Mouse (Mus musculus) ES-E14 (cell line): ENCODE results near the gene Lamb2. TPM values are rescaled to one million over a fixed set of nuclear protein-coding genes. Genes with fewer than 3 reads are reported as not detected.

Source experiments
- DNase-seq: peaks from one replicate; pipeline ENCODE4 v3.0.0-alpha.2; 2013; ENCODE audit warnings: low read depth, low spot score
- H3K27ac ChIP-seq: 2 replicates; pipeline ENCODE4 v1.5.1; 2012; ENCODE audit warnings: low read depth, mild to moderate bottlenecking, low read length, moderate library complexity, mixed read lengths; ENCODE audit not compliant: poor library complexity, insufficient read depth, severe bottlenecking
- H3K36me3 ChIP-seq: 2 replicates; pipeline ENCODE4 v1.6.1; 2012; ENCODE audit warnings: mild to moderate bottlenecking, low read length, moderate library complexity, mixed read lengths; ENCODE audit not compliant: control insufficient read depth, poor library complexity, insufficient read depth, severe bottlenecking
- H3K4me1 ChIP-seq, 2 experiments: fragments of 150-350 bp in 1 of 2; sonication (generic) in 1 of 2; 2 replicates each; pipeline ENCODE4 v1.6.1; 2012; ENCODE audit warnings: low read length in 2 of 2, mild to moderate bottlenecking in 1 of 2, mixed read lengths in 1 of 2; ENCODE audit not compliant: control insufficient read depth in 2 of 2, insufficient read depth in 2 of 2, poor library complexity in 1 of 2
- H3K4me3 ChIP-seq, 2 experiments: fragments of 150-350 bp in 1 of 2; sonication (generic) in 1 of 2; 2 replicates each; pipeline ENCODE4 v1.5.1; 2012; ENCODE audit warnings: low read length in 2 of 2, low read depth in 1 of 2, mild to moderate bottlenecking in 1 of 2, mixed read lengths in 1 of 2; ENCODE audit not compliant: insufficient read depth in 1 of 2, poor library complexity in 1 of 2, severe bottlenecking in 1 of 2
- H3K9ac ChIP-seq: 2 replicates; pipeline ENCODE4 v1.6.1; 2012; ENCODE audit warnings: low read depth, mild to moderate bottlenecking, low read length, mixed read lengths; ENCODE audit not compliant: poor library complexity, insufficient read depth, severe bottlenecking
- H3K9me3 ChIP-seq: fragments of 150-350 bp; sonication (generic); 2 replicates; pipeline ENCODE4 v1.6.1; 2012; ENCODE audit warnings: low read depth, mild to moderate bottlenecking, low read length; ENCODE audit not compliant: control insufficient read depth, insufficient read depth
- CHD2 ChIP-seq: IDR thresholded peaks from 2 replicates; pipeline ENCODE4 v1.6.1; 2014; ENCODE audit warnings: mild to moderate bottlenecking, low read depth, low read length, inconsistent platforms
- HCFC1 ChIP-seq: IDR thresholded peaks from 2 replicates; pipeline ENCODE4 v1.6.1; 2012; ENCODE audit warnings: low read length, inconsistent platforms, borderline replicate concordance; ENCODE audit not compliant: insufficient read depth
- MAFK ChIP-seq: IDR thresholded peaks from 2 replicates; pipeline ENCODE4 v1.6.1; 2014; ENCODE audit warnings: mild to moderate bottlenecking, low read depth, low read length, inconsistent platforms; ENCODE audit not compliant: insufficient read depth
- ZC3H11A ChIP-seq: IDR thresholded peaks from 2 replicates; pipeline ENCODE4 v1.6.1; 2012; ENCODE audit warnings: low read depth, mild to moderate bottlenecking, inconsistent platforms, low read length, borderline replicate concordance
- ZNF384 ChIP-seq: IDR thresholded peaks from 2 replicates; pipeline ENCODE4 v1.6.1; 2012; ENCODE audit warnings: low read depth, low read length, inconsistent platforms
- in situ Hi-C, 2 experiments: fragments of 600-800 bp; cut with MboI; formaldehyde crosslinking; loops; one replicate each; pipeline ENCODE4 v1.15.1; 2025; ENCODE audit warnings: low sequenced_read_pairs in 2 of 2, inconsistent platforms in 1 of 2; ENCODE audit not compliant: unreplicated experiment in 2 of 2
- total RNA-seq: library from RNA; depleted of rRNA; stranded (reverse); fragments of 300-350 nt; gene quantifications from 2 replicates; pipeline ENCODE4 v1.2.3, GENCODE M21; 2012; rRNA removed

Lamb2 gene
- total RNA-seq, 1 experiment = 50.6 TPM

DNA sequence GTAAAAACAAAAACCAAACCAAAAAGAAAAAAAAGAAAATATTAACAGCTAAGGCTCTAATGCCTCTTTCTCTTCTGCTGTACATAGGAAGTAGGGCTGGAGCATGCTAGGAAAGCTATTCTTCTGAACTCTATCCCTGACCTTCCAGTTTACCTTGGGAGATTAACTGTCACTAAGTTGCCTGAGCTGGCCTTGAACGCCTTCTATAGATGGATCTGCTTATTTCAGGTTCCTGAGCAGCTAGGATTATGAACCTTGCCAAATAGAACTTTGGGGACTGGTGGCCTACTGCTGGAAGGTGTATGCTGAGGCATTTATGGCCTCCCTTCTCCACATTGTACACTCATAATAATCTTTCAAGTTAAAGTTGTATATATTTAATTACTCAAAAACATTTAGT lies 51.4 kb downstream of the Lamb2 start:
- H3K36me3 ChIP-seq = peaks cover 36% of the 10 kb centered on the region

DNA sequence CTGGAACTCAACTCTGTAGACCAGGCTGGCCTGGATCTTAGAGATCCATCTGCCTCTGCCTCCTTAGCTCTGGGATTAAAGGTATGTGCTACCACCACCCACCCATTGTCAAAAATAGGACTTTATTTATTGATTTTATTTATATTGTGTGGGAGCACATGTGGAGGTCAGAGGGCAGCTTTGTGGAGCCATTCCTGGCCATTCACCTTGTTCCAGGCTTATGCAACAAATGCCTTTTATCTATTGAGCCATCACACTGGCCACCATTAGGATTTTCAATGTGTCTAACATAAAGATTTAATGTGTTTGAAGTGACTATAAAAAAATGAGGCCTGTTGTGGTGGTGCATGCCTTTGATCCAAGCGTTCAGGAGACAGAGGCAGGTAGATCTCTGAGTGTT lies 52.0 kb downstream of the Lamb2 start:
- H3K4me3 ChIP-seq = no peak overlapping the region
- no peaks in the 10 kb centered on the region for H3K4me1 ChIP-seq
- no peaks in the 10 kb centered on the region for H3K9me3 ChIP-seq
- no peak overlapping the region for H3K9ac ChIP-seq
- no peak for DNase-seq
- TF ChIP-seq ZNF384 (no peak), ZC3H11A (no peak), MAFK (no peak), HCFC1 (no peak), CHD2 (no peak)
- H3K27ac ChIP-seq = no peak overlapping the region
- in situ Hi-C loops = no loop called here
- peaks cover 38% of the 10 kb centered on the region for H3K36me3 ChIP-seq

More for the DNA sequence above, 51.4 kb downstream of the Lamb2 start:
- TF ChIP-seq ZC3H11A = no peak
- TF ChIP-seq HCFC1 = no peak
- TF ChIP-seq CHD2 = no peak
- TF ChIP-seq MAFK = no peak
- no peak for TF ChIP-seq ZNF384
- in situ Hi-C loops = no loop called here
- no peaks in the 10 kb centered on the region for H3K4me1 ChIP-seq
- H3K4me3 ChIP-seq = no peak overlapping the region
- no peak overlapping the region for H3K9ac ChIP-seq
- no peak for DNase-seq
- no peaks in the 10 kb centered on the region for H3K9me3 ChIP-seq
- H3K27ac ChIP-seq = no peak overlapping the region

Other genes starting within 250 kb of the Lamb2 start
- 134 and 168 TPM in 2 replicates for gene Dag1, start 215.8 kb upstream of the Lamb2 start, total RNA-seq
- gene Nicn1, start 189.3 kb upstream of the Lamb2 start, total RNA-seq = 9.2 and 9.9 TPM in 2 replicates
- 63.9 and 77.9 TPM in 2 replicates for gene Amt, start 182.9 kb upstream of the Lamb2 start, total RNA-seq
- gene Rhoa, start 173.6 kb upstream of the Lamb2 start, total RNA-seq = 82.9 and 125 TPM in 2 replicates
- 10.0 and 11.0 TPM in 2 replicates for gene Tcta, start 173.6 kb upstream of the Lamb2 start, total RNA-seq
- gene Gpx1, start 140.8 kb upstream of the Lamb2 start, total RNA-seq = 797 and 939 TPM in 2 replicates
- gene Usp4, start 131.9 kb upstream of the Lamb2 start, total RNA-seq = 64.2 and 69.1 TPM in 2 replicates
- gene 1700102P08Rik, start 86.9 kb upstream of the Lamb2 start, total RNA-seq = 1.3 and 1.5 TPM in 2 replicates
- 1.4 and 1.7 TPM in 2 replicates for gene Ccdc36, start 51.3 kb upstream of the Lamb2 start, total RNA-seq
- not detected in 2 replicates for gene BC048562, start 43.3 kb upstream of the Lamb2 start, total RNA-seq
- gene Ccdc71, start 19.2 kb upstream of the Lamb2 start, total RNA-seq = 16.7 and 18.6 TPM in 2 replicates
- 6.6 and 6.7 TPM in 2 replicates for gene Klhdc8b, start 18.2 kb upstream of the Lamb2 start, total RNA-seq
- 92.1 and 126 TPM in 2 replicates for gene Usp19, start 10.9 kb downstream of the Lamb2 start, total RNA-seq
- 393 and 450 TPM in 2 replicates for gene Qars, start 28.0 kb downstream of the Lamb2 start, total RNA-seq
- gene Qrich1, start 37.1 kb downstream of the Lamb2 start, total RNA-seq = 145 and 152 TPM in 2 replicates
- 344 and 404 TPM in 2 replicates for gene Impdh2, start 80.5 kb downstream of the Lamb2 start, total RNA-seq
- gene Ndufaf3, start 87.7 kb downstream of the Lamb2 start, total RNA-seq = 36.6 and 57.3 TPM in 2 replicates
- gene Dalrd3, start 90.2 kb downstream of the Lamb2 start, total RNA-seq = 112 and 209 TPM in 2 replicates
- gene Wdr6, start 99.0 kb downstream of the Lamb2 start, total RNA-seq = 56.9 and 78.8 TPM in 2 replicates
- gene P4htm, start 117.9 kb downstream of the Lamb2 start, total RNA-seq = 13.7 and 18.1 TPM in 2 replicates
- gene Arih2, start 169.7 kb downstream of the Lamb2 start, total RNA-seq = 98.7 and 128 TPM in 2 replicates
- 42.0 and 59.4 TPM in 2 replicates for gene Slc25a20, start 182.4 kb downstream of the Lamb2 start, total RNA-seq
- gene Prkar2a, start 209.6 kb downstream of the Lamb2 start, total RNA-seq = 12.0 and 18.2 TPM in 2 replicates